Mouse (Mus musculus) ZHBTc4 (cell line): ENCODE data around the gene Rtel1.

Source experiments
- DNase-seq: peaks from one replicate; pipeline ENCODE4 v3.0.0-alpha.2; 2011; ENCODE audit warnings: low read depth, low spot score

Rtel1 gene

DNA sequence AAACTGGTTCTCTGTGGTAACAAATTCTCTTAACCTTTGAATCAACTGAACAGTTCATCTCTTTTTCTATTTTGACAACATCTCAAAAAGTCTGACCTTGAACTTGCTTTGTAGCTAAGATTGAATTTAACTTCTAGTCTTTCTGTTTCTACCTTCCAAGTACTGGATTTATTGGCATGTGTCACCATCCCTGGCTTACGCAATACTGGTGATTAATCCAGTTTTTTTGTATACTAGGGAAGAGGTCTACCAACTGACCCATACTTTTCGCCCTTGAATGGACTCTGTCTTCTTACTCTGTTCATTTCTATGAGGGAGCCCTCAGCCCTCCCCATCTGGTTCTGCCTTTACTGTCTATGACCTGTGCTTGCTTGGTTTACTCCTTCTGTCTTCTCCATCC, 6.6 kb downstream of the Rtel1 start:
- no peak for DNase-seq

DNA sequence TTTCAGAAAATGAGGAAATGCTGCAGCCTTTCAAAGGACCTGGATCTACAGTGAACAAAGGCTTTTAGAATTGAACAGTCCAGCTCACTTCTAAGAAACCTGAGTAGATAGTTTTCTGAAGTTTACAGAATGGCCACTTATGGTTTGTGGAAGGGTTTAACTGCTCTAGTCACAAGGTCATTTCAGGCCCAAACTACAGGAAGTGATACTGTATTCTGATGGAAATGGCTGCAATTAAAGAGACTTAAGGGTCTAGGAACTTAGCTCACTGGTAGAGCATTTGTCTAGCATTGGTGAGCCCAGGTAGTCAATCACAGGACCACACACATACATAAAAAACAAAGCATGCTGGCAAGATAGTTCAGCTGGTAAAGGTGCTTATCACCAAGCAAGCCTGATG, 13.0 kb downstream of the Rtel1 start:
- DNase-seq, result peak; percentile 84

DNA sequence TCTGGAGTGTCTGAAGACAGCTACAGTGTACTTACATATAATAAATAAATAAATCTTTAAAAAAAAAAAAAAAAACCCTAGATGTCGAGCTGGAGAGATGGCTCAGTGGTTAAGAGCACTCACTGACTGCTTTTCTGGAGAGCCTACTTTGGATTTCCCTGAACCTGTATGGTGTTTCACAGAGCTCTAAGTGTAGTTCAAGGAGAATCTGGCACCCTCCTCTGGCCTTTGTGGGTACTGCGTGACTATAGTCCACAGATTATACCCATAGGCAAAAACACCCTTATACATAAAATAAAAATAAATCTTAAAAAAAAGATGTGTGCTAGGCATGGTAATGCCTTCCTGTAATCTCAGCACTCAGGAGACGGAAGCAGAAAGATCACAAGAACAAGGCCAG, 14.5 kb downstream of the Rtel1 start:
- peak; percentile 72 for DNase-seq

DNA sequence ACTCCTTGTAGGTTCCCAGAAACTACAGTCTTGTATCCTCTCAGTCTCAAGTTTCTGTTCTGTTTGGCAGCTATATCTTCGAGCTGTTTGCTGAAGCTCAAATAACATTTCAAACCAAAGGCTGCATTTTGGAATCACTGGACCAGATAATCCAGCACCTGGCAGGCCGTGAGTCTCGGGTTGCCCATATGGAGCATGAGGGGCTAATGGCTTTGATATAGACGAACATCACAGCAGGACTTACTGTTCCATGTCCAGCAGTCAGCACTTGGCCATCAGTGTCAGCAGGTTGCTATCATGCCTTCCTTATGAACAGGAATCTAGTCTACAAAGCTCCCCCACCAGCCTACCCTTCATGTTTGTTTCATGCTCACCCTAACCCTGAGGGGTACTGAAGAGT, 20.9 kb downstream of the Rtel1 start:
- DNase-seq, result no peak

DNA sequence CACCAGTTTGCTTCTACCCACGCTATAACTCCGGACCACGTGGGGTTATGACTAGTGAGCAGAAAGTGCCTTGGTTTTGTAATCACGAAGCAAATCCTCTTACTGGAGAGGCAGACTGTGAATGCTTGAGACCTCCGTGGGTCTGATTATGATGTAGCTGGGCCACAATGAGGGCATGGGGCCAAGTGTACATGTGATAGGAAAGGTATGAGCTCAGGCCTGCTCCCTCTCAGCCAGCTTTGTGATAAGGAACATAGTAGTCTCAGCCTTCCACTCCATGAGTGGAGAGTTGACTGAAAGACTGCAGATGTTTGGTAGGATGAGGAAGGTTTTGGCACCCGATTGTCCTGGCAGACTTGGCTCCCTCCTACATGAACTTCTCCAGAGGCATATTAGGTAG, 23.2 kb downstream of the Rtel1 start:
- no peak for DNase-seq

DNA sequence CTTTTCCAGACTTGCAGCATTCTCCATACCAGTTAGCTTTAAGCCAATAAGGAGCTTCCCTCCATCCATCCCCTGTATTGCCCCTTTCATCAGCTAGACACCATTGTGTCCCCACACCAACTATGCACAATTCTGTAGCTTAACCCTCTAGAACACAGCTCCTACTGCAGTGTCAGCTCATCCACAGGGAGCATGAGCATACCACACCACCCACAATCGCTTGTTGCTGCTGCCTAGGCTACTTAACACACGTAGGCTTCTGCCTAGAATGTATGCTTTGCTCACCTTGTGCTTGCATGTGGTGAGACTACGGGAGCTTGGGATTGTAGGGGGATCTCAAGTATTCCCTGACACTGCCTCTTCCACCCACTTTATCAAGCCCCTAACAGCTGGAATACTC, 37.2 kb downstream of the Rtel1 start:
- no peak for DNase-seq

DNA sequence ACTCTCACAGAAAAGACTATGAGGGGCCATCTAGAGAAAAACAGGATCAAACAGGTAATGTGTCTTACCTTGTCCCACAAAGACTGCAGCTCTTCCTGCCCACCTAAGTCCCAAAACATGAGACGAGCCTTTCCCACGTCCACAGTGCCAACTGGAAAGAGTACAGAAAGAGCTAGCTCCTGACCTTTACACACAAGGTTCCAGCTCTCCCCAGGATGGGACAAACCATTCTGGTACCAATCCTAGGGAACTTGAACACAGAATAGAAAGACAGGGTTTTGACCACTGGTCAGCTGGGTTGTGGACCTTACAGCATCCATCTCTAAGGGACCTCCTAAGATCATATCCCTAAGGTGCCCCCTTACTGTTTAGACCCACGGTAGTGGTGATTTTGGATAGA, 44.4 kb downstream of the Rtel1 start:
- DNase-seq, result no peak

DNA sequence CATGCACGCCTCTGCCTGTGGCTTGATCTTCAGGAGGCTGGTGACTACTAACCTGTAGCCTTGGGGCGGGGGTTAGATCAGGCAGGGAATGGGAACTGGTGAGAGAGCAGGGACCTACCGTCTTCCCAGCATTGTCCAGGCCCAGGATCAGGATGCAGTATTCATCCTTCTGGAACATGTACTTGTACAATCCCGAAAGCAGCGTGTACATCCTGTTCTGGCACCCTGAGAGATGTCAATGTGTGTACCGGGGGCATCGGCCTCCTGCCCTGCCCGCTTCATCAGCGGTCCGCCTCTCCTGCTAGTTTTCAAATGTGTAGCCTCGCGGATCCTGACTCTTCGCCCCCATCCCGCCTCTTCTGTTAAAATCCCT, 44.9 kb downstream of the Rtel1 start:
- peak; percentile 18 for DNase-seq

DNA sequence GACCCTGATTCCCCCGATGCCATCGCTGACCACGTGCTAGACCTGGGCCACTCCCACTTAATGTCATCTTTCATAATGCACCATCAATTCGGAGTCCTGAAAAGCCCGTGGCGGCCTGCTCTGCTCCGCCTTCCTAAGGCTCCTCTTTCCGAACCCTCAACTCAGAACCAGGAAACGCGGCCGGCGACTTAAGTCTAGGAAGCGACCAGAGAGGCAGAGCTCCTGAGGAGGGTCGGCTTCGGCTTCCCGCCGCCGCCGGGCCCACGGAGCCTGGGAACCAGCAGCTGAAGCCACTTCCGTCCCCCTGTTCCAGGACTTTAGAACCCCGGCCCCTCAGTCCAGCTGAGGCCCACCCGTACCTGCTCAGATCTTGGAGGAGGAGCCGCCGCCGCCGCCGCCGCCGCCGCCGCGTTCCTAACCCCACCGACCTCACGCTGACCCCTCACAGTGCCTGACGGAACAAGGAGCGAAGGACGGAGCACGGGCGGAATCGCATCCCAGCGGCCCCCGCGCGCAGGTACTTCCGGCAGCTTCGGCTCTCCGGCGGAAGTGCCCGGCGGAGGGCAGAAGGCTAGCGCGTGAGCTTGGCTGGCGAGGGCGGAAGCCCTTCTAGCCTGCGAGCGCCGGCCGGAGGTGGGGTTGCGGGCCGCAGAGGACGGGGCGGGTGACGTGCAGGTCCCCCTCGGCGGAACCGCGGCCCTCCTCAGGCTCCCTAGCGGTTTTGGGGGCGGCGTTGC, 45.5 kb downstream of the Rtel1 start, which contains the start of the genes Zgpat and Arfrp1:
Gene Zgpat, plus strand, starts transcription at position 69 of the 737 bp plus-strand sequence.
Gene Arfrp1, minus strand, starts transcription at position 545 of the 737 bp plus-strand sequence.
- peak; percentile 95 for DNase-seq

DNA sequence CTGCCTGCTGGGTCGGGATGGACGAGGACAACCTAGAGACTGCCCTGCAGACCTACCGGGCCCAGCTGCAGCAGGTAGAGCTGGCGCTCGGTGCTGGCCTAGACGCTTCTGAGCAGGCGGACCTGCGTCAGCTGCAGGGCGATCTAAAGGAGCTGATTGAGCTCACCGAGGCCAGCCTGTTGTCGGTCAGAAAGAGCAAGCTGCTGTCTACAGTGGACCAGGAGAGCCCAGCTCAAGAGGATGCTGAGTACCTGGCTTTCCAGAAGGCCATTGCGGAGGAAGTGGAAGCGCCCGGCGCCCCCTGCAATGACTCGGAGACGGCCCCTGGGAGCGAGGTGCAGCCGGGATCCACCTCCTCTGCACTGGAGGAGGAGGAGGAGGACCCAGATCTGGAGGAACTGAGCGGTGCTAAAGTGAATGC, 46.1 kb downstream of the Rtel1 start:
- DNase-seq, result no peak

DNA sequence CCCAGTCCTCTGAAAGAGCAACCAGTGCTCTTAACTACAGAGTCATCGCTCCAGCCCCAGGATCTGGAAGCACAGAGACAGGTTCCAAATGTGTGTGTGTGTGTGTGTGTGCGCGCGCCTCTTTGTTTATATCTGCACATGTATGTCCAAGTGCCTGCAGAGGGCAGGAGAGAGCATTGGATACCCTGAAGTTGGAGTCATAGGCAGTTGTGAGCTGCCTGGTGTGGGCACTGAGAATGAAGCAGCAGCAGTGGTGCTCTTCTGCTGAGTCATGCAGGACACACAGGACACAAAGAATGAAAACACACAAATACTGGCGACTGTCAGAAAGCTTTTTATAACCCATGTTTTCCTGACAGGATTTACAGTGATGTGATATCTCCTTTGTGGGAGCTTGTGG, 50.5 kb downstream of the Rtel1 start:
- DNase-seq, result peak; percentile 88

DNA sequence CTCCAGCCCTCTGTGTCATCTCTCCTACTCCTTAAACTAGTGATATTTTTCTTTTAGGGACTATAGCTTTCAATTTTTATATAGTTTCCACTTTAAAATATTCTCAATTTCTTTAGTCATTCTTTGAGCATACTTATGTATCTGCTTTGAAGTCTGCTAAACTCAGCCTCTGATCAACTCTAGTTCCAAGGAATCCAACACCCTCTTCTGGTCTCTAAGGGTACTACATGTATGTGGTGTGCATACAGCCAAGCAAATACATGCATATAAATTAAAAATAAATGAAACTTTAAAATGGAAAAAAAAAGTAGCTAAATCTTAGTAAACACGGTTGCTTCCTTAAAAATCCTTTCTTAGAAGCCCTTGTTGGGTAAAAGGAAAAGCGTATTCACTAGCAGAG, 56.2 kb downstream of the Rtel1 start:
- peak; percentile 58 for DNase-seq

DNA sequence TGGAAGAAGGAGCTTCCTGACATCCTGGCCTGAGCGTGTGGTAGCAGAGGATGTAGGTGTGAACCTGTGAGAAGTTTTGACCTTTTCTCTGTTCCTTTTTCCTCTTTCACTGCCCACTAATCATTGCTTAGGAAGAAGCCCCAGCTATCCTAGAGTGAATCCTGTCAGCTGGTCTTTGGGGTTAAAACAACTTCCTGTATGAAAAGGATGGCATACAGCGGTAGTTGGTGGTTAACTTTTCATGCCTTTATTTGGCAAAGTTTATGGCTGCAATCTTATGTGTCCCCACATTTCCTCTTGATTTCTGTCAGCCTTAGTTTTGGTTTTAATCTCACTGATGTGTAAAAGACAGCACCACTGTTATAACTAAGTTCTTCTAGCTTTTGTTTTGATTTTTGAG, 57.7 kb downstream of the Rtel1 start:
- no peak for DNase-seq

DNA sequence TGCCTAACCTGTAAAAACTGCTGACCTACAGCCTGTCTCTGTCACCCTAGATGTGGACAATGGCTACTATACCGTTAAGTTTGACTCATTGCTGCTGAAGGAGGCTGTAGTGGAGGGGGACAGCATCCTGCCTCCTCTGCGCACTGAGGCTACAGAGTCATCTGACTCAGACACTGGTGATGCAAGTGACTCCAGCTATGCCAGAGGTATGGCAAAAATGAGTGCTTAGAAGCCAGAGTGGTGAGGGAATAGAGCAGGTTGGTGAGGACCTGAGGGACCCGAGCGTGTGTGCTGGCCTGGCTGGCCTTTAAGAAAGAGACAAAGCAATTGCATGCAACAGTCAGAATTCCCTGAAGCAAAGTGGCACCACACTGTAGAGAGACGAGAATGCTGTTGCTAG, 59.2 kb downstream of the Rtel1 start:
- no peak for DNase-seq

DNA sequence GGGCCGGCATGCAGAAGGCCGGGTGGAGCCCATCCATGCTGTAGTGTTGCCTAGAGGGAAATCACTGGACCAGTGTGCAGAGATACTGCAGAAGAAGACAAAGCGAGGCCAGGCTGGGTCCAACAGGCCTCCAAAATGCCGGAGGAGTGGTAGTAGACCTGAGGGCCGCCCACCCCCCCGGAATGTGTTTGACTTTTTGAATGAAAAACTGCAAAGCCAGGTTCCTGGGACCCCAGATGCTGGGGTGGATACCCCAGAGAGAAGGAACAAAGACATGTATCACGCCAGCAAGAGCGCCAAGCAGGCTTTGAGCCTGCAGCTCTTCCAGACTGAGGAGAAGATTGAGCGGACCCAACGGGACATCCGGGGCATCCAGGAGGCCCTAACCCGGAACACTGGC, 60.2 kb downstream of the Rtel1 start, which contains the start of gene Lime1:
Gene Lime1, plus strand, starts transcription at position 301 of the 400 bp plus-strand sequence.
- DNase-seq, result no peak

DNA sequence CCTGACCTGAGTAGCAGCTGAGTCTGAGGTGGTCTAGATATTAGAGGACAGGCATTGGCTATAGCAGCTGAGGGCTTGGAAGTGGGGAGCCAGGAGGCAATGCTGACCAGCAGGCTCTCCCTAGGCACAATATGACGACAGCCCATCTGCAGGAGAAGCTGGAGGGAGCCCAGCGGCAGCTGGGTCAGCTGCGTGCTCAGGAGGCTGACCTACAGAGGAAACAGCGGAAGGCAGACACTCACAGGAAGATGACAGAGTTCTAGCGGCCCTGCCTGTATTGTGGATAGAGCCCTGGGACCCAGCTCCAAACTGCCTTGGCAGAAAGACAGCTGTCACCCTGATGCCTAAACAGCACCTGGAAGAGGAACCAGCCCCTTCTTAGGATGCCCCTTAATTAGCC, 60.7 kb downstream of the Rtel1 start:
- DNase-seq, result no peak

DNA sequence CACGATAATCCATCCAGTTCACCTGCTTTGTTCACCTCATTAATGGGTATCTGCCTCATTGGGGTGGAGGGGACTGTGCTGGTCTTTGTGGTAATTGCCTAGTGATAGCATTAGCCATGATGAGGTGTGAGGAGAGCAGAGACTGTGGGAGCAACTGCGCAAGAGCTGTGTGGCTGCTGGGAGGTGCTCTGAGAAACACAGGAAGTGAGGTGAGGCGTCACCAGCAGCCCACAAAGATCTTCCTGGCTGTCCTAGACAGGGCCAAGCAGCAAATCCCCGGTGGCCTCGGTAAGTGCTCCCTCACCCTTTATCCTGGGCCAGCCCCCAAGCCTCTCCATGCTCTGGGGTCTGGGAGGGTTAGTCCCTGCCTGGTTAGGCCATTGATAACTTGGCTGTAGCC, 61.6 kb downstream of the Rtel1 start:
- no peak for DNase-seq

DNA sequence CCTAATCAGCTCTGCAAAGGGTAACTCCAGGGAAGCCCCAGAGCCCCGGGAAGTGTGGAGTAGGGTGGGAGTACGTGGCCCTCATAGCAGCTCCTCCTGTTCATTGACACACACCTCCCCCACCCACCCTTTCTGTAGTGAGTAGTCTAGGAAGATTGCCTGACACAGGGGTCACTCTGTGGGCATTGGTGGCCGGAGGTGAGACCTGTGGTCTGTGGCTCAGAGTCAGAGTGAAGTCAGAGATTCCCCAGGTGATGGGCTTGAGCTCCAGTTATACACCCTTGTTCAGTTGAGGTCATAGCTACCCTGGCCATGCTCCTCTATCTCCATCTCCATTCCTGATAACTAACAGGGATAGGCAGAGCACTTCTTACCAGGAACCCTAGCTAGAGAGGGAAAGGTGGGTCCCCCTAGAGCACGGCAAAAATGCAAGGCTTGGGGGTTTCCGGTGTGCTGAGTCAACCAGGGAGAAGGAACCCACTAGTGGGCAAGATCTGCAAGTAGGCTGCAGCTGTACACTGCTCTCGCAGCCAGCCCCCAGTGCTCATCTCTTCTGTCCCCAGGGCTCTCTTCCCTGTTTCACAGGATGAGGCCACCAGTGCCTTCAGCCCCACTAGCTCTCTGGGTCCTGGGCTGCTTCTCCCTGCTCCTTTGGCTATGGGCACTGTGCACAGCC, 62.2 kb downstream of the Rtel1 start:
- DNase-seq, result no peak

DNA sequence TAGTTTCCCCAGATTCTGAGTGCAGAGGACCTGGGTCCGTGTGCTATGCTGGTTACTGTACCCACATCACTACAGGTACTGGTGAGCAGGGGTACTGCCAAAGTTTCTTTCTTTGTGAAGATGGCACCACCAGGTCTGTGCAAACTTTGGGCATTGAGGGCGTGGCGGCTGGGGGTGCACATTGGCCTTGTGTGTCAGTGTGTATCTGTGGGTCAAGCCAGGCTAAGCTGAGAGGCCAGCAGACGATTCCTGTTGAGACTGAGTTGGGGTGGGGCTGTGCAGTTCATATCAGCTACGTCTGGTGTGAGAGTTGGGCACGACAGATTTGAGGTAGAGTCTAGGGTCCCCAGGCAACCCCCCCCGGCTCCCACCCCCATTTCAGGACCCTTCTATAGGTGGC, 64.9 kb downstream of the Rtel1 start:
- no peak for DNase-seq

DNA sequence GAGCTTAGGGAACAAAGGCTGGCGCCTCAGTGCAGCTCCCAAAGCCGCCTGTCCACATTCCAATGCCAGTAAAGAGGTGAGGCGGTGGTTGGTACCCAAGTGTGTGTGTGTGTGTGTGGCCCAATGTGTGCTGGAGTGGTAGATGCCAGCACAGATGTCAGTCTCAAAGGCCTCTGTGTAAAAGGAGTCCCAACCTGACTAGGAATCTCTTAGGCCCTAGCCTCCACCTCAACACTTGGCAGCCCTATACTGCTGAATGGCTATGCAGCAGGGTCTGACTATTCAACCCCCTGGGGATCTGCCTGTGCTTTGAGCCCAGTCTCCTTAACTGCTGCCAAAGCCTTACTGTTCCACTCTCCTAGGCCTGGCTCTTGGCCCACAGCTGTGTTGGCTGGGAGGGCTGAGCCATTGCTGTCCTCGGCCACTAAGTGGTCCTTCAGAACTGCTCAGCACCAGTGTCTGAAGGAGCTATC, 65.4 kb downstream of the Rtel1 start:
- DNase-seq, result no peak

DNA sequence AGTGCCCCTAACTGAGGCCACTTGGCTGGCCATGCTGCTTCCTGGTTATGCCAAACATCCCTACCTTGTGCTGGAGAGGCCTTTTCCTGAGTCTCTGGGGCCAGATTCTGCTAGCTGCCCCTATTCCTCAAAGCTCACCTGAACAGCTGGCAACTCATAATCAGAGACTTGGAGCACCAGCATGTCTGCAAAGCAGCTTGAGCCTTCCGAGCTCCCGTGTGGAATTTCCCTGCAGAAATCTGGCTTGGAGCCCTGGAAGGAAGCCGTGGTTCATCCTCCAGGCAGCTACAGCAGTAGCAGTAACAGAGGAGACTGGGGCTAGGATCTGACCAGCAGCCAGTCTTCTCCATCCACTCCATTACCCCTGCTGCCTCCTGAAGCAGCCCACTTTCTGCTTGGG, 66.3 kb downstream of the Rtel1 start:
- DNase-seq, result no peak

DNA sequence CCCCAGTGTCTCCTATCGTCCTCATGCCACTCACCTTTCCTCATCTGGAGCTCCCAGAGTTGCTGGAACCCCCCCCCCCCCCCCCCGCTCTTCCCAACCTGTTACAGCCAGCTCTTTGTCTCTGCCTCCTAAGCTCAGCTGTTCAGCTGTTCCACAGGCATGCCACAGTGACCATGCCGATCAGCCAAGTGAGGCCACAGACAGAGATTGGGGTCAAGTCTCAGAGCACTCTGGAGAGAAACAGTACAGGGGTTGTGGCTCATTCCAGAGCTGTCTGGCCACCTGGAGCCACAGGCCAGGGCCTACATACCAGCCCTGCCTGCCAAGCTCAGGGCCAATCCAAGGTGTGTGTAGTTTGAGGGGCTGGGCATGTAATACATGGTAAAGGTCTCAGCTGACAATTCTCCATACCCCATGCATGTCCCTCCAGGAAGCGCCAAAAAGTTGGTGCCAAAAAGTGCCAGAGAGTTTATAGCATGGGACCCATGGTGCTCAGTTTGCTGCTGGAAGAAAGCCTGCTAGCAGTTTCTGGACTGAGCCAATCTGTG, 67.2 kb downstream of the Rtel1 start:
- no peak for DNase-seq
